Mouse (Mus musculus) erythroblast, adult 5-6 weeks (primary cell): ENCODE data around the gene Sec31b. TPM values are rescaled to one million over a fixed set of nuclear protein-coding genes. Genes with fewer than 3 reads are reported as not detected.

Experiments used
- ATAC-seq: replicated peaks from 2 replicates; pipeline ENCODE4 v1.8.0; 2016; ENCODE audit warnings: moderate number of reproducible peaks, mild to moderate bottlenecking, moderate TSS enrichment, inconsistent platforms; ENCODE audit not compliant: poor library complexity, low FRiP score, severe bottlenecking
- total RNA-seq, 2 experiments: library from RNA; stranded (forward) in 1 of 2; stranded (reverse) in 1 of 2; fragments of 150-400 nt in 1 of 2; fragments of 200-764, 138-1000 nt in 1 of 2; gene quantifications; 2 replicates each; pipeline versions ENCODE4 v1.2.3 to v1.2.4; 2015 to 2017; ENCODE audit warnings: low replicate concordance in 2 of 2

Sec31b gene
- 0.42 TPM in 1 of 2 replicates, not detected in the other for total RNA-seq (2015; ENCODE audit: low replicate concordance)
- 0.26 and 0.56 TPM in 2 replicates for total RNA-seq (2017; ENCODE audit: low replicate concordance)

- ATAC-seq = no peak
Observed at GRCm38 (mm10) chr19:44545321-44546041, at the start of gene Sec31b. TSS of gene Sec31b (minus strand) at chr19:44545864.

GRCm38 (mm10) chr19:44594180-44594579 lies 48.5 kb upstream of the Sec31b start:
- no peak for ATAC-seq

- no peak for ATAC-seq
Observed at GRCm38 (mm10) chr19:44591638-44592037, 46.0 kb upstream of the Sec31b start.

GRCm38 (mm10) chr19:44590992-44591391 lies 45.3 kb upstream of the Sec31b start:
- ATAC-seq = no peak

GRCm38 (mm10) chr19:44589591-44590223 lies 44.0 kb upstream of the Sec31b start:
- no peak for ATAC-seq

DNA sequence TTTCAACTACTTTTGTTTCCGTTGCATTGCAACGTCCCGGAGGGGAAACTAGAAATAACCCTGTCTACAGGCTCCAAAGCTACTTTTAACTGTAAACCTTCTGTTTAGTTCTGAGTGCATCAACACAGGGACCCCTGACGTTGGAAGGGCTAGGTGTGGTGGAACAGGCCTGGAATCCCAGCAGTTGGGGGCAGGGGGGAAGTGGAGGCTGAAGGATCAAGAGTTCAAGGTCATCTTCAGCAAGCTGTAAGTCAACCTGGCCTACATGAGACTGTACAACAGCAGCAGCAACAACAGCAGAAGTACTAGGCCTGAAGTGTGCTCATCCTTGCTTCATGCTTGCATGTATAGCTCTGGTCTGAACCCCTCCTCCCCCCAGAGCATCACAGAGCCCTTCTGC lies 42.4 kb upstream of the Sec31b start:
- ATAC-seq = no peak

GRCm38 (mm10) chr19:44582638-44583309 lies 37.1 kb upstream of the Sec31b start:
- ATAC-seq = peak; percentile 93

DNA sequence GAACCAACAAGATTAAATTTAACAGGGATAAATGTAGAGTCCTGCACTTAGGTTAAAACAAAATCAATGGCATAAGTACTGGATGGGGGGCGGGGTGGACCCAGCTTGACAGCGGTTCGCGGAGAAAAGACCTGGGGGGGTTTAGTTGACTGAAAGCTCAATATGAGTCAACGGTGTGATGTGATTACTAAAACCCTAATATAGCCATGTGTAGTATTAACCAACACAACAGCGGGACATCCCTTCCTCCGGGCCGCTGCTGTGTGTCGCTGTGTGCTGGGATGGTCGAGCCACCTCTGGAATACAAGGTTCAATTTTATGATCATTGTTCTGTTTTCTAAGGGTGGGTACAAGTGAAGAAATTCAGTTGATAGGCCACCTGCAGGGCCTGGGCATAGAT lies 36.4 kb upstream of the Sec31b start:
- ATAC-seq = no peak

DNA sequence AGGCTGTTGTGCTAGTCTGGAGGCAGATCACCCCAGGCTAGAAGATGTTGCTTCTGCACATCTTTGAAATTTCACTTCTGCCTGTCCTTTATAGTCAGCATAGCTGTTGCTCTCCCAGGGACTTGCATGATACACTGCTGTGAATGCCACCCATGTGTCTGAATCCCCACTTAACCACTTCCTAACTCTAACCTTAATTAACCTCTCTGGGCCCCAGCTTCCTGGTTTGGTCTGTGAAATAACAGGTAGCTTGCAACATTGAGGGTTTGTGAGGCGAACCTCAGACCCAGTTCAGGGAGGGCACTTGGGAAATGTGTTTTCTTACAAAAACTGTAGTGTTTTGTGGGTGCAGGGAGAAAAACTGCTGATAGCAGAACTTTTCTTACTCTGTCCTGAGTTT lies 32.4 kb upstream of the Sec31b start:
- no peak for ATAC-seq

- no peak for ATAC-seq
Observed at GRCm38 (mm10) chr19:44576275-44576674, 30.6 kb upstream of the Sec31b start.

- ATAC-seq = no peak
Observed at GRCm38 (mm10) chr19:44567763-44568162, 22.1 kb upstream of the Sec31b start.

- ATAC-seq = no peak
Observed at GRCm38 (mm10) chr19:44564006-44564405, 18.3 kb upstream of the Sec31b start.

GRCm38 (mm10) chr19:44562652-44563206 lies 17.1 kb upstream of the Sec31b start, which contains the start of gene Hif1an:
TSS of gene Hif1an (plus strand) at chr19:44562850.
- ATAC-seq = peak; percentile 99

- ATAC-seq = peak; percentile 99
Observed at GRCm38 (mm10) chr19:44554861-44555590, 9.4 kb upstream of the Sec31b start, which contains the start of gene Ndufb8. TSS of gene Ndufb8 (minus strand) at chr19:44555440.

GRCm38 (mm10) chr19:44554490-44554860 lies 8.8 kb upstream of the Sec31b start:
- 0 out of 2 replicates have a peak, but pooled peaks have one; percentile 7 for ATAC-seq

DNA sequence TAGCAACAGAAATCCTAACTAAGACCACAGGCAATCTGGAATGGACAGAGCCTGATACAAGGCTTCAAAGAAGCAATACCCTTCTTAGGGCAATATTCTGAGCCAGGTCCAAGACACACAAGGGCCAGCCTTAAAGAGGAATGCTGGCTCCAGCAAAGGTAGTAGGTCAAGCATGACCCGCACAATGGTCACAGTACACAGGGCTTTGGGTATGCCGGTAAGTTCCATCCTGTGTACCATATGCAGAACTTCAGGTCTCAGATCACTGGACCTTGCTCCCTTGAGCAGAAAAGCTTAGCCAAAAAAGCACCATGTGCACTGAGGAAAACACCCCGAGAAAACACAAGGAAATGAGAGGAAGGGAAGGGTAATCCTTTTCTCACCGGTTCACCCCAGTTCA lies 7.6 kb upstream of the Sec31b start:
- ATAC-seq = no peak

DNA sequence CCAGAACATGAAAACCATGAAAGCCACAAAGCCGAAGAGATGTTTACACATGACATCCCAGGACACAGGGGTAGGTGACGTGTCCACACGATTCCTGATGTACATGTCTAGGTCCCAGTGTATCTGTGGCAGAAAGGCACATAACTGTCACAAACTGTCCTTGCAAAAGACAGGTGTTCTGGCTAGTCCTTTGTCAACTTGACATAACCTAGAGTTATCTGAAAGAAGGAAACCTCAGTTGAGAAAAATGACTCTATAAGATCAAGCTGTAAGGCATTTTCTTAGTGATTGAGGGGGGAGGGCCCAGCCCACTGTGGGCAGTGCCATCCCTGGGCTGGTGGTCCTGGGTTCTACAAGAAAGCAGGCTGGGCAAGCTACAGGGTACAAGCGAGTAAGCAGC lies 7.1 kb upstream of the Sec31b start, which contains the start of gene Gm20538:
Gene Gm20538, minus strand, starts transcription at position 101 of the 400 bp plus-strand sequence.
- no peak for ATAC-seq

DNA sequence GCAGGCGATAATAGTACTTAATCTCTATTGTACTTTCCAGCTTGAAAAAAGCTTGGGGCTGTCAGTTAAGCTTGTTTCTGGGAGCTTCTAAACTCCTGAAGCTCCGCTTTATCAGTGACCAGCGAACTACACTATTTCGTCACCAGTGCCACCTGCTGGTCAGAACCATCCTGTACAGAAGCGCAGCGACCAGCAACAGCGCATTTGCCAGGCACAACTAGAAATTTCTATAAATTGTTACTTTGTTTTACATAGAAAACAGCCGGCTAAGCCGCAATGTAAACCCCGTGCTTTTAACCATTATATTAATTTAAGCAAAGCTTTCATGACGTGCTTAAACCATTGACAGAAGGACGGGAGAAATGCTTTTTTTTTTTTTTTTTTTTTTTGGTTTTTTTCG lies 889 bp downstream of the Sec31b start:
- peak; percentile 88 for ATAC-seq

DNA sequence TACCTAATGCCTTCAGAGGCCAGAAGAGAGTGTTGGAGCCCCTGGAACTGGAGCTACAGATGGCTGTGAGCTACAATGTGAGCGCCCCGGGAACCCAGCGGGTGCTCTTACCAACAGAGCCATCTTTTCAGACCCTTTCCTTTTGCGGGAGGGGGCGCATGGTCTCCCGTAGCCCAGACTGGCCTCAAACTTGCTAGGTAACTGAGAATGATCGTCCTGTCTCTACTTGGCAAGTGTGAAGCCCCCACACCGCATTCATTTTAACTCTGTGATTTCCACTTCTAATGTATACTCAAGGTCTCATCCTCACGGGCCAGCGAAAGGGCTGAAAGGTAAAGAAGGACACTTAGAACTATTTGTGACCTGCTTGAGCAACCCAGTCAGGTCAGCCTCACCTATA lies 1.3 kb downstream of the Sec31b start:
- ATAC-seq = no peak
